Mouse (Mus musculus) ovary, adult 18-20 months (tissue): Measurements from ENCODE around the gene Msrb1.
"Not testable (repeated sequence)": the region's sequence is repeated elsewhere in the genome, so short reads cannot be mapped to it uniquely, and the experiment has no call there.

Experiments used
- DNase-seq: peaks from one replicate; pipeline ENCODE4 v3.0.0; 2022; ENCODE audit warnings: low spot score, mixed read lengths

Gene Msrb1

DNA sequence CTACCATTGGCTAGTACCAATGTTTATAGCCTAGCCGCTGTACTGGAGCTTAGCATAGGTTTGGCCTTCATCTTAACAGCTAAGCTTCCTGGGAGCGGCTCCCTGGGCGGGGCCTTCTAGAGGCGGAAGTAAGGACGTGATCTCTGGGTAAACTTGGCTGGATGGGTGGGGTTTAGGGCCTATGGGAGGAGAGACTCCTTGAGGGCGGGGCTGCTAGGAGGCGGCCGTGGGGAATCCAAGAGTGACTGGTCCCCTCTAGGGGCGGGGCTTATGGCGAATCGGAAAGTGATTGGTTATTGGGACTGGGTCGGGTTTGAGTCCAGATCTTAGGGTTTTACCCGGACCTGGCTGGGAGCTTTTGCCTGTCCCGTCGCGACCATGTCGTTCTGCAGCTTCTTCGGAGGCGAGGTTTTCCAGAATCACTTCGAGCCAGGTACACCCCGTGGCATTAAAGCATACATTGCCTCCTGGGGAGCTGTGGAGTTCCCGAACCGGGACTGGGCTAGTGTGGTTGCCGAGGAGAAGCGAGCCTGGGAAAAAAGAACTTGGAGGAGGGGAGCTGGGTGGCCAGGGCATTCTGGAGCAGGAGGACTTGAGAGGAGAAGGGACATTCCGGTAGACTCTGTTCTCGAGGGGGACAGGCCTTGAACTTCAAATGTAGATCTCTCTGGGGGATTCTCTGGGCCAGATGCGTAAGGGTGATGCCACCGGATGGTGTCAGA lies at the start of gene Msrb1:
TSS of gene Msrb1 (plus strand) at position 313 of the 722 bp plus-strand sequence.
- DNase-seq = peak; percentile 98

- DNase-seq = no peak
These were observed 49.3 kb upstream of the Msrb1 start for GRCm38 (mm10) chr17:24687146-24687595.

- DNase-seq = no peak
These were observed 48.8 kb upstream of the Msrb1 start for GRCm38 (mm10) chr17:24687599-24687998.

- DNase-seq = no peak
These were observed 47.0 kb upstream of the Msrb1 start, which contains the start of gene Syngr3 for GRCm38 (mm10) chr17:24689251-24690081. Gene Syngr3, minus strand, starts transcription at chr17:24689955.

- DNase-seq = no peak
These were observed 44.1 kb upstream of the Msrb1 start for GRCm38 (mm10) chr17:24692385-24692784.

- DNase-seq = no peak
These were observed 41.0 kb upstream of the Msrb1 start for GRCm38 (mm10) chr17:24695326-24696010.

- DNase-seq = peak; percentile 85
These were observed 40.3 kb upstream of the Msrb1 start, which contains the start of the genes Gfer and Noxo1 for GRCm38 (mm10) chr17:24696011-24696697. Gene Gfer, minus strand, starts transcription at chr17:24696156. Gene Noxo1, plus strand, starts transcription at chr17:24696234.

- no peak for DNase-seq
These were observed 38.5 kb upstream of the Msrb1 start for GRCm38 (mm10) chr17:24697985-24698384.

DNA sequence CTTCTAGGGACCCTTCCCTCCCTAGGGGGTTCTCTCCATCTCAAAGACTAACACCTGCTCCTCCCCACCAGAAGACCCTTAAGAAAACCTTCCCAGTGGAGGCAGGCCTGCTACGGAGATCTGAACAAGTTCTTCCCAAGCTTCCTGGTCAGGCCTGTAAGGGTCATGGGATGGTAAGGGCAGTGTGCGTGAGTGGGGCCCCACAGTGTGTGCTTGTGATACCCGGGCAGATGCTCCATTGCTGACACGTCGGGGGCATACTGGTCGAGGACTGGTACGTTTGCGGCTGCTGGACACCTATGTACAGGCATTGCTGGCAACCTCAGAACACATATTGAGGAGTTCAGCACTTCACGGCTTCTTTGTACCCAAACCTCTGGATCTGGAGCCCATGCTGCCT lies 37.7 kb upstream of the Msrb1 start:
- DNase-seq = no peak

- no peak for DNase-seq
These were observed 37.0 kb upstream of the Msrb1 start for GRCm38 (mm10) chr17:24699473-24699872.

- no peak for DNase-seq
These were observed 35.2 kb upstream of the Msrb1 start for GRCm38 (mm10) chr17:24701251-24701650.

DNA sequence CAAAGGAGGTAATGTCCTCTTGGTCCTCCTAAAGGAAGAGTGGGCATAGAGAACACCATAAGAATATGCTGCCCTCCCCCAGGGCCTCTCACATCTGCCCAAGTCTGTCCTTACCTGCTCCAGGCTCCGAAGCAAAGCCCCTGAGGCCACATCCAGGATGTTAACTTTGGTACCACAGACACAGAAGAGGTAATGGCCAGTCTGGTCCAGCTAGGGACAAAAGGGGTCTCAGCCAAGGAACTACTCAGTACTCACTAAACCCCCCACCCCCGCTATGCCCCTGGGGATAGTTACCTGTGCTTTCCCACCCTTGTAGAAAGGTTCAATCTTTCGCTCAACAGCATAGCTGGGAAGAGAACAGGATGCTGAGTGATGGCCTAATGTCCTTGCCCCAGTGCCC lies 30.6 kb upstream of the Msrb1 start:
- no peak for DNase-seq

DNA sequence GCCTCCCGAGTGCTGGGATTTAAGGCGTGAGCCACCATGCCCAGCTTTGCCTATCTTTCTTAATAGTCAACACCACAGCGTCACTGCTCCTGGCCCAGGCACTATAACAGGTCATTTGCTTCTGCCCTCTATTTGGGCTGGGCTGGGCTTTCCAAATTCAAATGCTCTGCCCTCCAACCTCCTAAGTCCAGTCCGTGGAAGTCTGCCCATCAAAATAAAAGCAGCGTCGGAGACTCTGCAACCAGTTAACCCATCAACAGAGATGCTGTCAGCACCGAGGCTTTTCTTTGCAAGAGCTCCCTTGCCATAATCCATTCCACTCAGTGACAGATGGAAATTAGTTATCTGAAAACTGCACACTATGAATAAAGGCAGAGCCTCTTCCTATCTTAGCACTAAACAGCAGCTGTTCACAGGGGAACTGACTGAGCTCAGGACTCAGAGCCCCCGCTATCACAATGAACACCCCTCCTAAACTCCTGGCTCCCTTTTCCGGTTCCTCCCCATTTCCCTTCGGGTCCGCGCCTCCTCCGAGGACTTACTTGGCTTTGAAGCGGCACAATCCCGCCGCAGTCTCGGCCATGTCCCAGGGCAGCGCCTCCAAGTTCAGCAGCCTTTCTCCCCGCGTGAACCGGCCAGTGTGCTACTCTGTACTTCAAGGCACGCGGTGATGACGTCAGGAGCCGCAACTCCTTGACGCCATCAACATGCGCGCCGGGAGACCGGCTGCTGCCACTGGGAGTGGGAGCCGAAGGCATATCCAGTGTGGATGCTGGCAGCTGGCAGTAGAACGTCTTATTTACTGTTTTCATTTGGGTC lies 29.3 kb upstream of the Msrb1 start, which contains the start of gene Tbl3:
TSS of gene Tbl3 (minus strand) at position 679 of the 819 bp plus-strand sequence.
- DNase-seq = peak; percentile 82

GRCm38 (mm10) chr17:24707801-24708425 lies 28.5 kb upstream of the Msrb1 start:
- DNase-seq = no peak

- no peak for DNase-seq
These were observed 27.8 kb upstream of the Msrb1 start for GRCm38 (mm10) chr17:24708646-24709045.

GRCm38 (mm10) chr17:24715556-24715955 lies 20.9 kb upstream of the Msrb1 start:
- DNase-seq = no peak

DNA sequence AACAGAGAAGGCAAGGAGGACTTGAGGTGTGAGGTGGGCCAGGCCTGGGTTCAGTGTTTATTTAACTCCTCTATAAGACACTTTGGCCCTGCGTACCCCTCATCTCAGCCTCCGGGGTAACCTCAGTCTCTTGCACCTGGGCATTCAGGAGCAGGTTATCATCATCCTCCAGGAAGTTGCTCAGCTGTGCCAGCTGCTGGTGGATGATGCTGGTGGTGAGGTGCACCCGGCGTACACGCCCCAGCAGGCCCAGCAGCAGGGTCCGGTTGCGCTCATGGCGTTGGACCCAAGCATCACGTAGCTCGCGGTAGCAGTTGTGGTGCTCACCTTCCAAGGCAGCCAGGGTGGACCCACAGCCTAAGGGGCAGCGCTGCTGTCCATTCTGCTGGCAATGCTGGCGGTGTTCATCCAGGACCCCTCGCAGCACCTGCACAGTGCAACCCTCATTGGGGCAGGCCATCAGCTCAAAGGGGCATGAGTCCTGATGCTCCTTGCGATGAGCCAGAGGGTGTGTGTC lies 20.2 kb upstream of the Msrb1 start:
- DNase-seq = no peak

DNA sequence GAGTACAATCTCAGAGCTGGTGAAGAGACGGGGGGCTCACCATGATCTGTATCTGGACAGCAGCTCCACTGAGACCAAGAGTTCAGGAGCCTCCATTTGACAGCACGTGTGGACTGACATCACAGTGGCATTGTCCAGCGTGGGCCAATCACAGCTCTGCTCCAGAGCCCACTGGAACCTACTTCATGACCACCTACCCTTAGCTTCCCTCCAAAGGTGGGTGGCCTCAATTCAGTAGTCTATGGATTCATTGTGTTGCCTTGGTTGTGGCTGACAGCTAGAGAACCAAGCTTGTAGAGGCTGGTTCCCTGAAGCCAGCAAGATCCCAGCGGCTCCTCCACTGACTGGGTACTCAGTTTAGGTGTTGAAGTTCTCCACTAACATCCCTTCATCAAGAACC lies 18.5 kb upstream of the Msrb1 start, which contains the start of the genes Rnf151 and Rps2:
TSS of gene Rnf151 (minus strand) at position 121 of the 400 bp plus-strand sequence.
TSS of gene Rps2 (plus strand) at position 174 of the 400 bp plus-strand sequence.
- DNase-seq = no peak

DNA sequence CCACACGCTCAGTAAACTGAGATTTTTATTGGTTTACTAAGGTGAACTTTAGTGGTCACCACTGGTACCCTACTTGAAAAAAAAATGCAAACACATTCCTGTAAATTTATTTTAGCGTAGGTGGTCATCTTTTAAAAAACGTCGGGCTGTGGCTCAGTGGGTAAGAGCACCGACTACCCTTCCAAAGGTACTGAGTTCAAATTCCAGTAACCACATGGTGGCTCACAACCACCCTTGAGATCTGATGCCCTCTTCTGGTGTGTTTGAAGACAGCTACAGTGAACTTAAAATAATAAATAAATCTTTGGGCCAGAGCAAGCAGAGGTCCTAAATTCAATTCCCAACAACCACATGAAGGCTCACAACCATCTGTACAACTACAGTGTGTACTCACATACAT lies 17.5 kb upstream of the Msrb1 start:
- DNase-seq = not testable (repeated sequence)
